Mouse (Mus musculus): ENCODE results near the gene Dda1.
"Not testable (repeated sequence)": the region's sequence is repeated elsewhere in the genome, so short reads cannot be mapped to it uniquely, and the experiment has no call there.

Dda1 gene

GRCm38 (mm10) chr8:71495039-71495438 is 26.0 kb downstream of the Dda1 start:
- in situ Hi-C loops (cut with MboI, MseI): no loop called here

- in situ Hi-C loops (cut with MboI, MseI): no loop called here
These were observed 26.8 kb downstream of the Dda1 start for GRCm38 (mm10) chr8:71495811-71496210.

GRCm38 (mm10) chr8:71496481-71496880 is 27.5 kb downstream of the Dda1 start:
- in situ Hi-C loops (cut with MboI, MseI): no loop called here

- in situ Hi-C loops (cut with MboI, MseI): no loop called here
These were observed 28.2 kb downstream of the Dda1 start for GRCm38 (mm10) chr8:71497077-71497645.

- in situ Hi-C loops (cut with MboI, MseI): no loop called here
These were observed 29.0 kb downstream of the Dda1 start for GRCm38 (mm10) chr8:71497881-71498501.

- in situ Hi-C loops (cut with MboI, MseI): no loop called here
These were observed 30.1 kb downstream of the Dda1 start for GRCm38 (mm10) chr8:71498816-71499690.

- in situ Hi-C loops (cut with MboI, MseI): no loop called here
These were observed 35.4 kb downstream of the Dda1 start for GRCm38 (mm10) chr8:71504349-71504748.

- in situ Hi-C loops (cut with MboI, MseI): no loop called here
These were observed 36.3 kb downstream of the Dda1 start for GRCm38 (mm10) chr8:71505326-71505725.

- in situ Hi-C loops (cut with MboI, MseI): no loop called here
These were observed 37.0 kb downstream of the Dda1 start for GRCm38 (mm10) chr8:71505979-71506378.

- in situ Hi-C loops (cut with MboI, MseI): no loop called here
These were observed 38.6 kb downstream of the Dda1 start for GRCm38 (mm10) chr8:71507589-71508104.

GRCm38 (mm10) chr8:71509316-71509715 is 40.3 kb downstream of the Dda1 start:
- in situ Hi-C loops (cut with MboI, MseI): no loop called here

- in situ Hi-C loops (cut with MboI, MseI): no loop called here
These were observed 42.6 kb downstream of the Dda1 start, which contains the start of gene Plvap for GRCm38 (mm10) chr8:71511644-71512043. Gene Plvap (minus strand): TSS chr8:71511752.

- in situ Hi-C loops (cut with MboI, MseI): no loop called here
These were observed 44.2 kb downstream of the Dda1 start for GRCm38 (mm10) chr8:71513018-71513754.

GRCm38 (mm10) chr8:71515043-71515442 is 46.0 kb downstream of the Dda1 start:
- in situ Hi-C loops (cut with MboI, MseI): no loop called here

GRCm38 (mm10) chr8:71516786-71517185 is 47.8 kb downstream of the Dda1 start:
- in situ Hi-C loops (cut with MboI, MseI): no loop called here

- in situ Hi-C loops (cut with MboI, MseI): not testable (repeated sequence)
These were observed 50.2 kb downstream of the Dda1 start for GRCm38 (mm10) chr8:71519037-71519825.

- in situ Hi-C loops (cut with MboI, MseI): loop anchor here (5.0 kb wide), 2 partner anchors 34 to 79 kb away; partner anchors contain the start of genes Ano8 and Gtpbp3
These were observed 52.6 kb downstream of the Dda1 start for GRCm38 (mm10) chr8:71521634-71522033.

- in situ Hi-C loops (cut with MboI, MseI): no loop called here
These were observed 56.4 kb downstream of the Dda1 start, which contains the start of gene Ccdc194 for GRCm38 (mm10) chr8:71525226-71526050. Gene Ccdc194 (minus strand): TSS chr8:71525711.
